Mouse (Mus musculus): ENCODE measurements around the gene Rnft2.
A peak's percentile ranks its signal among the peaks of the same experiment; 100 is the strongest.

Gene Rnft2

DNA sequence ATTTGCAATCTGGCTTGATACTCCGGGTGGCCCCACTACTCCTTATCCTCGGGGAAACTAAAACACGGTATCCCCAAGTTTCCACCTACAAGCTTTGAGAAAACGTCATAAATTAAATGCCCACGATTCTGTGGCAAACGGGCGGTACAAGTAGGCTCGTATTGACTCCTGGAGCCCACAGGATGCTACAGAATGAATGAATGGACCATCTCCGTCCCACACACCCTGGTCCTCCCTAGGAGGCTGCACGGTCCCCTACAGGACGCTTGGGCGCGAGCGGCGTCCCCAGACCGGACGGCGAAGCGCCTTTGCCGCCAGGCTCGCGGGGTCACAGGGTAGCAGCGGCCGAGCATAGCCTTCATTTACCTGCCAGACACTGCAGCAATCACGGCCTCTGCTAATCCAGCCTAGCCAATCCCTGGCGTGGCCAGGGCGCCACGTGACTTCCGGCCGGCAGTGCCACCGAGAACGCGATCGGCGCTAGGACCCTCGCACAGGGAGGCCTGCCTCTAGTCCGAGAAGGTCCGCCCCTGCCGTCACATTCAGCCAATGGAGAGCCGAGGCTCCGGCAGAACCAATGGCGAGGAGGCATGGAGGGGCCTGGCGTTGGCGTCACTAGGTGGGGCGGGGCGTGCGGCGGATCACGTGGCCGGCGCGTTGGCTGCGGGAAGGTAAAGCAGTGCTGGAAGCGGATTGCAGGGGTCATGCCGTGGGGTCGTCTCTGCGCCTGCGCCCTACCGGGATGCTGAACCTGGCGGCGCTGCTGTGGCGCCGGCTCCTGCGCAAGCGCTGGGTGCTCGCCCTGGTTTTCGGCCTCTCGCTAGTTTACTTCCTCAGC lies at the start of gene Rnft2, which contains the start of gene 2410131K14Rik:
Gene Rnft2, minus strand, starts transcription at position 511 of the 838 bp plus-strand sequence.
Gene 2410131K14Rik, plus strand, starts transcription at position 622 of the 838 bp plus-strand sequence.
- peak; percentile 99 for DNase-seq (ENCODE audit: low read depth, low spot score)

DNA sequence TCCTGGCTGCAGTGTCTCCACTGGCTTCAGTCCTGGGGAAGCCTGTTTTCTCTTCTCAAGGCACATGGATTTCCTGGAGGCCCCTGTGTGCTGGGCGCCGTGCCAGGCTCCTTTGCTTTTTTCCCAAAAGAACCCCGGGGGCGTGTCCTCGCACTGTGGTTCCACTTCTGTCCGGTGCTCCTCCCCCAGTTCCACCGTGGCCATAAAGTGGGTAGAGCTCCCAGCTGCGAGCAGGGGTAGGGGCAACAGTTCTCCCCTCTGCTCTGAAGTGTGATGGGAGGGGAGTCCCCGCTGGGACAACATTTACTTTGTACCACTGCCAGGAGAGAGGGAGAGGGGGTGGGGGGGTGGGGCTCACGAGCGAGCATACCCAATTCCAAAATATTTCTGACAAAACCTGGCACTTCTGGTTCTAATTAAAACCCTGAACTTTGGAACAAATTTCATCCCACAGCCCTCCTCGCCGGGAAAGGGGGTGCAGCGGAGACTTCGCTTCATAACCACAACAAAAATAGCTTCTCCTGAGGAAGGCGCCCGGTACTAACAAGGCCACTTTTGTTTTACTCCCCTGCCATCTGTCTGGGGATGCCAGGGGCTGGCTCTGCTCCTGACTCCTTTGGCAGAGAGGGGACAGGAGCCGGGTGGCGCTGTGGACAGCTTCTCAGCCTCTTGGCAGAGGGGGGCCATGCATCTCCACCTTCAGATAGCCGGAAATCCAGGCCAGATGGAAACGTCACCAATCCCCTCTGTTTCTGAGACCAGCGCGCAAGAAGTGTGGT lies 49.4 kb upstream of the Rnft2 start:
- no peak for DNase-seq (ENCODE audit: low read depth, low spot score)

DNA sequence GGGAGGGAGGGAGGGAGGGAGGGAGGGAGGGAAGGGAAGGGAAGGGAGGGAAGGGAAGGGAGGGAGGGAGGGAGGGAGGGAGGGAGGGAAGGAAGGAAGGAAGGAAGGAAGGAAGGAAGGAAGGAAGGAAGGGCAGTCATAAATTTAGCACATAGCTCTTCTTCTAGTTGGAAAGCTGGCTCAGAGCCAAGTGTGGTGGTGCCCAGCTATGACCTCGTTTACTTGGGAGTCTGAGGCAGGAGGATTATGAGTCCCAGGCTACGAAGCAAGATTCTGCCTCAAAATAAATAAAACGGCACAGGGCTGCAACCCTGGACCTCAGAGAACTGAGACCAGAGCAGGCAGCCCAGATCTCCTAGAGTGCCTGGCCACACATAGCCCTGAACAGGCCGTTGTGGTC lies 47.6 kb upstream of the Rnft2 start:
- DNase-seq (ENCODE audit: low read depth, low spot score) = no peak

DNA sequence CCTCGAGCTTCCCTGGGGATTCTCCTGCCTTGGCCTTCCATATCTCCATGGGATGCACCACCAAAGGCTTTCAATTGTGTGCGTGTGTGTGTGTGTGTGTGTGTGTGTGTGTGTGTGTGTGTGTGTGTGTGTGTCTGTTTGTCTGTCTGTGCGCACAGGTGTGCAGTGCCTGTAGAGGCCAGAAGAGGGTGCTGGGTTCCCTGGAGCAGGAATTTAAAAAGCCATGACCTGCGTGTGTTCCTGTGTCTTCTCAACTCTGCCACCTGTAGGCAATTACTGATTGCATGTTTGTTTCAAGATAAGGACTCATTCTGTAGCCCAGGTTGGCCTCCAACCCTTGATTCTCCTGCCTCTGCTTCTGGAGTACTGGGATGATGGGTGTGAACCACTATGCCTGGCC lies 46.5 kb upstream of the Rnft2 start:
- DNase-seq (ENCODE audit: low read depth, low spot score) = no peak

DNA sequence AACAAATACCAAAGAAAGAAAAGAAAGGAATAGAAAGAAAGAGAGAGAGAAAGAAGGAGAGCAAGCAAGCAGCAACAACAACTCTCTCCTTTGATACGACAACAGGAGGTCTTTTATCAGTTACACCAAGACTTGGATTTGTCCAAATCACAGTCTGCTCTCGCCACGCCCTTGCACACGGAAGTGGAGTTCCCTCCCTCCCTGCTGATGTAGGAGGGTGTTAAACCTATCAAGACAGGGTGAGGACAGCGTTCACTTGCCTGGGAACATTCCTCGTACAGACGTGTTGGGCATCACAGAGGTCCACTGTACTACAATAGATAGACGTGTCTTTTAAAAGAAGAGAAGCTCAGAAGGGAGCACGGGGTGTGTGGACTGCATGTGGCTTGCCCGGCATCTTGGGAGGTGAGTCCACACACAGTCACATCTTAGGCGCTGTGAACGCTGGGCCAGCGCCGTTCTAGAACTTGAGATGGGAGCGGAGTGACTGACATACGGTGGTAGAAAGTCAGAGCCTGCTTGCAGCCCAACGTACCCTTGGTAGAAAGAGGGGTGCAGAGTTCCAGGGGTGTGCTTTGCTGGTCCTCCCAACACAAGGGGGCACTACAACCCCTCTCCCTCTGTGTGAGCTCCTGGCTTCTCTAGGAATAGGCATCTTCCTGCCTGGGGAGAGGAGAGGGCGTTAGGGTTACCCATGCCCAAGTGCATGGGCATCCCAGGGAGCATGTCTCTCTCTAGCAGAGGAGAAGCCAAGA lies 33.0 kb upstream of the Rnft2 start:
- DNase-seq (ENCODE audit: low read depth, low spot score) = no peak

DNA sequence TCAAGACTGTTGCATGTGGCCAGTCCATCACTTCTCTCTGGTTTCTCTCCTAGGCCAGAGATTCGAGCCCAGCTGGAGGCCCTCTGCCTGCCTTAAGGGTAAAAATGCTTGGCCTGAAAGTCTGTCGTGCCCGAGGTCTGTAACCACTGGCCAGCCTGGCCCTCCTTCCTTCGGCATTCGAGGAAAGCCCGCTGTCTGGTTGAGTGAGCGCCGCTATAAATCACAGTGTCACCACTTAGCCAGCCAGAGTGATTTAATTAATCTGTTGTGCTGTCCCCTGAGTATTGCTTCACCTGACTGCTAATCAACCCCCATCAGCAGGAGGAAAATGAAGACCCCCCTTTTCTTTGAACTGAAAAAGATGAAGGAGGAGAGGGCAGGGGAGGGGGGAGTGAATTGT lies 31.8 kb upstream of the Rnft2 start:
- DNase-seq (ENCODE audit: low read depth, low spot score) = no peak

DNA sequence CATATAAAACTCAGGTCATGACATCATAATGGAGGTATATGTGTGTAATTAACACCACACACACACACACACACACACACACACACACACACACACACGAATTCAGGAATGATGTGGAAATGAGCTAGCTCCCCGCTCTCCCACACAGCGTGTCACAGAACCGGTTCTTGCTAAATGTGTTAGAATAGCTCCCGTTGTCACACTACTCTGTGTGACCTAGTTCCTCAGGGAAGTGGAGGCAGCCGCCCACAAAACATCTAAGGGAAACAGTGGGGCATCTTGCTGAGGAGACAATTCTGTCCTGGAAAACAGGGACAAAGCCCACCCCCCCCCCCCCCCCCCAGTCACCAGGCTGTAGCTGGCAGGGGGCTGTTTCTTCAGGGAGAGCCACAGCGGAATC lies 31.4 kb upstream of the Rnft2 start:
- DNase-seq (ENCODE audit: low read depth, low spot score) = no peak

DNA sequence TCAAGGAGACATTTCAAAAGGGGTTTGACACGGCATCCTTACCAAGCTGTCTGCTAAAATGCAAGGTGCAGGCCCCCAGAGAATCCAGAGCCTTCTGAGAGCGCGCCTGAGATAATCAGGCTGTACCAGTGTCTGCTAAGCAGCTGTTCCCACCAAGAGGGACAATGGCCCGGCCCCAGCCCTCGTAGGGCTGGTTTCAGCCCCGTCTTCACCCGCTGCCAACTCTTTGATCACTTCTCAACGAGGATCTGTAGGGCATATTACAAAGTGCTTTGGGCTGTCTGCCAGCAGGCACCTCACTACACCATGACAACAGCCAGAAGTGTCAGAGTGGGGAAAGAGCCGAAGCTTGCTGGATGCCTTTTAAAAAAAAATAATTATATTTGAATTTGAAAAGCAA lies 29.6 kb upstream of the Rnft2 start:
- DNase-seq (ENCODE audit: low read depth, low spot score) = no peak

DNA sequence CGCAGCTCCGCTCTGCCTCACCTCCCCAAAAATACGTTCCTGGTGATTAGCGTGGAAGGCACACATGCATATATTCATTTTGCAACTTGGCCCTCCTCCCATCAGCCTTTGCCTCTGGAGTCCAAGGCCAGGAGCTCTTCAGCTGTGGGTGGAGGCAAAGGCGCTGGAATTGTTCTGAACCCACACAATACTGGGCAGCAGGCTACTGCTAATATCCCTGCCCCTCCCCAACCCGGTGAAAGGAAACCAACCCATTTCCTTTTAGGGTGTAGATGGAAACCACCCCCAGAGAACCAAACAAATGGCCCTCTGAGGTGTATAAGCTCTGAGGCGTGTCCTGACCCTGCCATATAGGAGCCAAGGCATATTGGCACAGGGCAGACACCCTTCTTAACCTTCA lies 28.5 kb upstream of the Rnft2 start:
- DNase-seq (ENCODE audit: low read depth, low spot score) = no peak

DNA sequence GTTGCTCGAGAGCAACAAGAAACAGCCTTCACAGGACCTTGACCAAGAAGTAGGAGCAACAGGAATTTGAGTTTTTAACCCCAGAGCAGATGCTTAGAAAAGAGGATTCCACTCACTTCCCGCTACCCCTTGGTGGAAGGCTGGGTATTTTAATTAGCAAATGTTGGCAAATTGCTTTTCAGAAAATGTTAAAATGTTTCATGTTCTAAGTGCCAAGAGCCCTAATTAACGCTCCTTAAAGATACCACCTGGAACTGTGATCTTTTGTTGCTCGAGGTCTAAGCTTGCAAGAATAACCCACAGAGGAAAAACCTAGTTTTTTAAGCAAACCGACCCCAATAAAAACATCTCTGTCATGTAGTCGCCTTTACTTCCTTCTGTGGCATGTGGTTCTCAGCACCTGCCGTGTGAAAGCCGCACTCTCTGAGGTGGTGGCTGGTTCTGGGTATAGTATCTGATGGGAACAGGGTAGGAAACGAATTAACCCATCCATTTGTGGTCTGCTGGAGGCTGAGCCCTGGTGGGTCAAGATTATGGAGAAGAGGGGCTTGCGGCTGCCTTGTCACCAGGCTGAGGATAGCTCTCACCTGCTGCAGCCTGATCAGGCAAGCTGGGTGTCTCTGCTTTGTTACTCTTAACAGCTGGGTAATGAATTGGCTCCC lies 26.7 kb upstream of the Rnft2 start:
- peak; percentile 30 for DNase-seq (ENCODE audit: low read depth, low spot score)

DNA sequence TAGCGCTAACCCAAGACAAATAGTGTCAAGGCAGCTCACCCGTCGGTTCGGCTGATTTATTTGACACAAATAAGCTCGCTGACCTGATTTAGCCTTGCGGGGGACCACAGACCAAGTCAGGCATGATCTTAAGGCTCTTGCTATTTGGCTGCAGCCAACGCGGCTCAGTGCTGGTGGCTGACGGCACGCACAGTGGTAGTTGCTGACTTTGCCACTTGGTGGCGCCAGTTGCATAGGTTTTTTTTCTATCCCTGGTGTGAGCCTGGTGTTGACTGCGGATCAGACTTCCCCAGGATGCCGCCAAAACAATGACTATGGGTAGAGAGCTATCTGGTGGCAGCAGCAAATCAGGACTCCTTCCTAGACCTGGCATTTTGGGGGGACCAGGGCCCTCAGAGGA lies 24.1 kb upstream of the Rnft2 start:
- peak; percentile 73 for DNase-seq (ENCODE audit: low read depth, low spot score)

DNA sequence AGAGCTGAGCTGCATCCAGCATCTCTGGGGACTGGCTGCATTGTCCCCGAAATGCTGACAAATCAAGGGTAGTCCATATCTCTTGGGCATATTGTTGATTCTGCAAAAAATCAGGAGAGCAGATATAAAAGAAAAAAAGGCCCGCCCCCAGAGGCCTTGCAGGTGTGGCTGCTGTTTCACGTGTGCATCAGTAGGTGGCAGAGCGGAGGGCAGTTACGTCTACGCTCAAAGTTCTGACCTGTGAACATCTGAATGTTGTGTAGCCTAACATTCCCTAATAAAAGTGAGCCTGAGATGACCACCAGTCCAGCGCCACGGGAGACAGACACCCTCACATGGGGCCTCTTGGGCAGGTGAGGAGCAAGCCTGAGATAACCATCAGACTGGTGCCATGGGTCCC lies 21.4 kb upstream of the Rnft2 start:
- DNase-seq (ENCODE audit: low read depth, low spot score) = peak; percentile 16

DNA sequence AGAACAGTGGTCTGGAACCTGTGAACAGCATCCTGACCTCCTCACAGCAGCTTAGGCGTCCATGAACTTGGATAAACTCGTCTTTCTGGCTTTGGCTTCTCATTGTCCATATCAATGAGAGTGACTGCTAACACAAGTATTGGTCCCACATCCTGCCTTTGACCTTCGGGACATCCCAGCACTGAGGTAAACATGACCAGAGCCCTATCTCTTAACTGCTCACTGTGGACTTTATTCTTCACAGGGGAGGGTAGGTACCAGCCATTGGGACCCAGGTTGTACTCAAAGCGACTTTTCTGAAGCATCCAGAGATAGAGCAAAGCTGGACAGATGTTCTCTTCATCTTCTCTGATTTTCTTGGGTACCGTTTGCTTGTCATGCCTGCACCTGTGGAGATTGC lies 20.4 kb upstream of the Rnft2 start:
- DNase-seq (ENCODE audit: low read depth, low spot score) = no peak

DNA sequence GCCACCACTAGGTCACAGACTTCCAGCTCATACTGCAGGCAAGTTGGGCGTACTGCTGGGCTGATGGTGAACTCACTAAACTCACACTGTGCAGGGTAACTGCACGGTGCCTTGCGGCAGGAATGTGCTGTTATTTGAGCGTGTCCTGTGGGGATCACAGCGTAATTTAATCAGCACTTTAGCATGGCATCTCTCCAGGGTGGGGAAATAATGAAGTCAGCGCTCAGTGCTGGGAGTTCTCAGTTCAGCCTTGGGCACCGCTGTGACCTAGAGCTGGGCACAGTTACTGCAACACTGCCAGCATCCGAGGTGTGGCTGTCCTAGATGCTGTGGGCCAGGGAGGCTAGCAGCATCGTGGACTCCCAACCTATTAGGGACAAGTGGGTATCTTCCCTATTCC lies 19.4 kb upstream of the Rnft2 start:
- DNase-seq (ENCODE audit: low read depth, low spot score) = no peak

DNA sequence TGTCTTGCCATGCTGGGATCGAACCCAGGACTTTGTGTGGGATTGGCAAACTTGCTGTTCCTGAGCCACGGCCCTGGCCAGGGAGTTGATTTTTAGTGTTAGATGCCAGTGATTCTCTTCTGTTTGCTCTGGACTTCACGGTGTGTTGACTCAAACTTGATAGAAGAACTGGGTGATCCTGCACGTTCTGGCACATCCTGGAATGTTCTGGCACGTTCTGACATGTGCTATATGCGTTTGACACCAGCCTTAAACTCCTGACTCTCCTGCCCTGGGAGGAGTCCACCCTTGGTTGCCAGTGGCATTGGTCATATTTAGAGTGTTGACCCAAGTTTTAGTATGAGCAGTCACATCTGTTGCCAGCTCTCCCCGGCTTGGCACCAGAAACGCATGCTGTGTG lies 17.5 kb upstream of the Rnft2 start:
- DNase-seq (ENCODE audit: low read depth, low spot score) = no peak

DNA sequence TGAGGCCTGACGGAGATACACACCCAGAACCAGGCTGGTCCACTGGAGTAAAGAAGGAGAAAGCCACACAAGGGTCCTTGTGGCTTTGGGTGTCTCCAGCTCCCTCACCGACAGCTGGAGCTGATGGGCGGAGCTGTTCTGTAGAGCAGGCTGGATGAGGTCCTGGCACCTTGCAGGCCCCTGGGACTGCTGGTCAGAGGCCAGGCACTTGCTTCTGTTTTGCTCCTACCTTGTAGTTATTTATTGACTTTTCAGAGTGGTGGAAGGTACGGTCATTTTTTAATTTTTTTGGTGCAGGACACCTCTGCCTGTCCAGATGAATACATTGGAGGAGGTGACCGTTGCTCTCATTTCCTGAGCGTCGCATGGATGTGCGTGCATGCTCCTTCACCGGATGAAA lies 16.3 kb upstream of the Rnft2 start:
- DNase-seq (ENCODE audit: low read depth, low spot score) = no peak

DNA sequence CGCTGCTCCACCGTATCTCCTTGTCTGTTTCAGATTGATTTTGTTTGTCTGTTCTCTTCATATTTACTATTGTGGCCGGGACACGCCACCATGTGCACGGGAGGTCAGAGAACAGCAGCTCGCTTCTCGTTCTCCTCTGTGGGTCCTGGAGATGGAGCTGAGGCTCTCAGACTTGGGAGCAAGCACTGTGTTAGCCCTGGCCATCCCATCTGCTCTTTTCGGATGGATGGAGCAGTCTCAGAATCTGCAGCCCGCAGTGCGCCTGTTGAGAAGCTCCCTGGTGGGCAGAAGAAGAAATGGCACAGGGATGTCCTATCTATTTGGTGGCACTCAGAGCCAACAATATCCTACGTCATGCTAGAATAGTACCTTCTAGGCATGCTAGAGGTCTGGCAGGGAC lies 15.7 kb upstream of the Rnft2 start:
- DNase-seq (ENCODE audit: low read depth, low spot score) = no peak

DNA sequence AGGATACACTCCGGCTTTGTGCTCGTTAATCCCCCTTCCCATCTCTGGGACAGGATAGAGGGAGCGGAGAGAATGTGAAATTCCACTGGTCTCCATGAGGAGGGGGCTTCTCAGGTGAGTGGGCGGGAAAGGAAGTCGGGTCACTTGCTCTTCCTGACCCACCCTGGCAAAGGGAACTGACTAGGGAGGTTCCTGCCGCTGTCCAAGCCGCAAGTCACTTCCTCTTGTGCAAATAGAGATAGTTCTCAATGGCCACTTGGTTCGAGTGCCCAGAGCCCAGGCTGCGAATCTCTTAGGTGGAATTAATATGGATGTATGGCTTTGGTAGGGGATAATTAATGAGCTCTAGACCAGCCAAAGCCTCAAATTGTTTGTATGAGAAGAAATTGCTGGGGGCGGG lies 15.1 kb upstream of the Rnft2 start:
- DNase-seq (ENCODE audit: low read depth, low spot score) = no peak

DNA sequence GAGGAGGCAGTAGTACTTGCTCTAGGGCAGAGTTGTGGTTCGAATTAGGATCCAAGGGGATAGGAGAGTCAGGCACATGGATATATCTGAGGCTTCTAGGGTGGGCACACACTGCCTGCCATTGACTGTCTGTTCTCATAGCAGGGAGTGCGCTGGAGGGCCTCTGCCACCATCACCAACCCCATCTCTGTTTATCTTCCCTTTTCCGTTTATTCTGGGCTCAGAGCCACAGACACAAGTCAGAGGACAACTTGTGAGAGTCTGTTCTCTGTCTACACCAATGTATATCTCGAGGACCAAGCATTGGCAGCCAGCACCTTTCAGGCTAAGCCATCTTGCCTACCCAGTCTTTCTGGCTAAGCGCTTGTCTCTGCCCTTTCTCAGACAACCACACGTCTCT lies 14.7 kb upstream of the Rnft2 start:
- no peak for DNase-seq (ENCODE audit: low read depth, low spot score)

DNA sequence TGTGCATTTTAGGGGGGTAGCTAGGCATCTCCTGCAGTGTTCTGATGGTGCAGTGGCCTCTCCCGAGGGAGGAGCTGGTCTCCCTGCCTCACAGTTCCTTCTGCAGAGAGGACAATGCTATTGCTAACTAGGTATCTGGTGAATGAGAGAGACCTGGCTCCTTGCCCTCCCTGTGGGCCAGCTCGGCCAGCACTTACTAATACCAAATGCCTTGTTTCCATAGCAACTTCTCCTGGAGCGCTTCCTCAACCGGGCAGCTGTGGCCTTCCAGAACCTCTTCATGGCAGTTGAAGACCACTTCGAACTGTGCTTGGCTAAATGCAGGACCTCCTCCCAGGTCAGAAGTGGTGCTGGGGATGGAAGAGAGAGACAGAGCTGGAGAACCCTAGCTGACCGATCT lies 14.2 kb upstream of the Rnft2 start:
- no peak for DNase-seq (ENCODE audit: low read depth, low spot score)

DNA sequence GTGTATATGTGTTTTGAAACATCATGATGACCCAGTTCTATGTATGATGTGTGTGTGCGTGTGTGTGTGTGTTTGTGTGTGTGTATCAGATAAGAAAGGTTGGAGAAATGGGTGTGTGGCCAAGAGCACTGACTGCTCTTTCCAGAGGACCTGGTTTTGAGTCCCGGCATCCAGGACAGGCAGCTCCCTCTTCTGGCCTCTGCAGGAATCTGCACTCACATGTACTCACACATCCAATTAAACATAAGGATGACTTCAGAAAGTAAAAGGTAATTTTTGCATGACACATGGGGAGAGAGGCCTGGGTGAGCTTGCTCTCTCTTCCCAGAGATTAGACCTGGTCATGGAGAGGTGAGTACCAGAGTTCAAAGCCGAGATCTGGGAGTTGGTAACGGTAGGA lies 12.1 kb upstream of the Rnft2 start:
- no peak for DNase-seq (ENCODE audit: low read depth, low spot score)

DNA sequence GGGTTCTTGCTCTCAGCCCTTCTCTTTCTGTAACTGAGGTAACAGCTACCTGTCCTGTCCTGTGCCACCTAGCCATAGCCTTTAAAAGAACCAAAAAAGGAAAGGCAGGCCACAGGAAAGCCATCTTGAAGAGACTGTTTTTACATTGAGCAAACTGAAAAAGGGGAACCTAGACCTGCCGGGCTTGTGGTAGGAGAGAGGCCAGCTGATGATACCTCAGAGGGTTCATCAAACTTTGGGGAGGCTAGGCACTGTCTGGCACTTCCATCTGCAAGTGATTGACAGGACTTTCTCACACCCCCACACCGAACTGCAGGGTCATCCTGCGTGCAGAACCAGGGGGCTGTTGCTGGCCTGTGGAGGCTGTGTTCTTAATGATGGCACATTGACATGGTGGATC lies 8.6 kb upstream of the Rnft2 start:
- DNase-seq (ENCODE audit: low read depth, low spot score) = no peak

Measured in CD4-positive helper T cell, adult 2 months (primary cell).